Mouse (Mus musculus) spleen, adult 2 months (tissue): Measurements from ENCODE around the gene Rps6kb1. TPM values are rescaled to one million over a fixed set of nuclear protein-coding genes. Genes with fewer than 3 reads are reported as not detected.
A peak's percentile ranks its signal among the peaks of the same experiment; 100 is the strongest.
"Not testable (repeated sequence)": the region's sequence is repeated elsewhere in the genome, so short reads cannot be mapped to it uniquely, and the experiment has no call there.

Source experiments
- DNase-seq, 2 experiments: peaks; one replicate each; pipeline versions ENCODE4 v3.0.0 to v3.0.0-alpha.2; 2012 to 2021; ENCODE audit warnings: low spot score in 2 of 2, low read depth in 1 of 2
- H3K27ac ChIP-seq: fragments of 200-500 bp; 2 replicates; pipeline ENCODE4 v1.5.1; 2012; ENCODE audit warnings: low read length, inconsistent platforms; ENCODE audit not compliant: insufficient read depth
- H3K27me3 ChIP-seq: fragments of 200-500 bp; 2 replicates; pipeline ENCODE4 v1.6.1; 2012; ENCODE audit warnings: mild to moderate bottlenecking, moderate library complexity, low read length, inconsistent platforms; ENCODE audit not compliant: control insufficient read depth, insufficient read depth
- H3K36me3 ChIP-seq: fragments of 200-500 bp; 2 replicates; pipeline ENCODE4 v1.6.1; 2012; ENCODE audit warnings: mild to moderate bottlenecking, low read length, inconsistent platforms; ENCODE audit not compliant: control insufficient read depth, insufficient read depth
- H3K4me1 ChIP-seq: fragments of 200-500 bp; 2 replicates; pipeline ENCODE4 v1.6.1; 2011; ENCODE audit warnings: inconsistent platforms; ENCODE audit not compliant: control insufficient read depth, insufficient read depth, insufficient read length
- H3K4me3 ChIP-seq: fragments of 200-500 bp; 2 replicates; pipeline ENCODE4 v1.5.1; 2011; ENCODE audit warnings: mild to moderate bottlenecking, inconsistent platforms; ENCODE audit not compliant: insufficient read depth, insufficient read length; ENCODE audit errors: extremely low read depth
- CTCF ChIP-seq: fragments of 200-500 bp; IDR thresholded peaks from 2 replicates; pipeline ENCODE4 v1.5.1; 2011; ENCODE audit warnings: mild to moderate bottlenecking, inconsistent platforms; ENCODE audit not compliant: insufficient read depth, insufficient read length, insufficient replicate concordance; ENCODE audit errors: extremely low read depth
- POLR2A ChIP-seq: fragments of 200-500 bp; IDR thresholded peaks from 2 replicates; pipeline ENCODE4 v1.6.1; 2011; ENCODE audit warnings: low read depth, low read length, inconsistent platforms
- WGBS: fragments of 180-500 bp; shearing (Covaris S2); methylation state at CpG from one replicate; pipeline ENCODE4 v1.1.7; 2018; 5-methylcytosine and 5-hydroxymethylcytosine counted together
- polyA plus RNA-seq: library from polyadenylated mRNA; depleted of rRNA; stranded (reverse); fragments of >200 nt; gene quantifications from 2 replicates; pipeline ENCODE4 v1.2.3, GENCODE M21; 2012

The Rps6kb1 gene
- polyA plus RNA-seq, 1 experiment, result 5.9 TPM

DNA sequence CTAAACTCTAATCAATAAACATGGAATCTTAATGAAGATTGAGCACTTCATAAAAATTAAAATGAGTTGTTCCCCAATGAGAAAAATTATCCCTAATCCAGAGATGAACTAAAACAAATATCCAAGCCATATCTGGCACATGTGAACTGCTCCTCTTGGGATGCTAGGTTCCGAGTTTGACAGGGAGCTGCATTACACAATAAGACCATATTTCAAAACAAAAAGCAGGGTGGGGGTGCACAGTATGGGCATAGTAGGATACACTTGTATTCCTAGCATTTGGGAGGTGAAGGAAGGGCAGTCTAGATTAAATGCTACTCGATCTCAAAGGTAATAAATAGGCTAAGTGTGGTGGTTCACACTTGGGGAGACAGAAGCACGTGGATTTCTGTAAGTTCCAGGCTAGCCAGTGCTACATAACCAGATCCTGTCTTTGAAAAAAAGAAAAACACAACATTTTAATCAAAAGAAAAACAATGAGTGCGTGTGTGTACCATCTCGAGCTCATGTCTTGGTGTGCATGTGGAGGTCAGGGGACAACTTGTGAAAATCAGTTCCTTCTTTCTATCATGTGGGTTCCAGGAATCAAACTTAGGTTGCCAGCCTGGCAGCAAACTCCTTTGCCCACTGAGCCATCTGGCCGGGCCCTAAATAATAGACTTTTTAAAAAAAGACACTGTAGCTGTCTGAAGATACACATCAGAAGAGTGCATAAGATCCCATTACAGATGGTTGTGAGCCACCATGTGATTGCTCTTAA, 4.7 kb downstream of the Rps6kb1 start:
- Histone ChIP-seq H3K27ac (no peak overlapping the region), H3K36me3 (no peaks in the 10 kb centered on the region; the same call in 1 of the 2 replicates), H3K4me3 (no peak overlapping the region), H3K27me3 (no peaks in the 10 kb centered on the region), H3K4me1 (peaks cover 3% of the 10 kb centered on the region)
- no peak for DNase-seq
- WGBS, result 82% methylated on average over 6 of the region's 6 CpGs
- TF ChIP-seq CTCF (no peak), POLR2A (no peak)

- Histone ChIP-seq H3K4me1 (peaks cover 3% of the 10 kb centered on the region), H3K4me3 (no peak overlapping the region), H3K36me3 (peaks cover under 1% of the 10 kb centered on the region; the same call in 1 of the 2 replicates), H3K27ac (no peak overlapping the region), H3K27me3 (no peaks in the 10 kb centered on the region)
- 60% methylated on average over 4 of the region's 4 CpGs for WGBS
- TF ChIP-seq POLR2A (no peak), CTCF (no peak)
- no peak for DNase-seq
These were observed 5.8 kb downstream of the Rps6kb1 start for GRCm38 (mm10) chr11:86538786-86539185.

DNA sequence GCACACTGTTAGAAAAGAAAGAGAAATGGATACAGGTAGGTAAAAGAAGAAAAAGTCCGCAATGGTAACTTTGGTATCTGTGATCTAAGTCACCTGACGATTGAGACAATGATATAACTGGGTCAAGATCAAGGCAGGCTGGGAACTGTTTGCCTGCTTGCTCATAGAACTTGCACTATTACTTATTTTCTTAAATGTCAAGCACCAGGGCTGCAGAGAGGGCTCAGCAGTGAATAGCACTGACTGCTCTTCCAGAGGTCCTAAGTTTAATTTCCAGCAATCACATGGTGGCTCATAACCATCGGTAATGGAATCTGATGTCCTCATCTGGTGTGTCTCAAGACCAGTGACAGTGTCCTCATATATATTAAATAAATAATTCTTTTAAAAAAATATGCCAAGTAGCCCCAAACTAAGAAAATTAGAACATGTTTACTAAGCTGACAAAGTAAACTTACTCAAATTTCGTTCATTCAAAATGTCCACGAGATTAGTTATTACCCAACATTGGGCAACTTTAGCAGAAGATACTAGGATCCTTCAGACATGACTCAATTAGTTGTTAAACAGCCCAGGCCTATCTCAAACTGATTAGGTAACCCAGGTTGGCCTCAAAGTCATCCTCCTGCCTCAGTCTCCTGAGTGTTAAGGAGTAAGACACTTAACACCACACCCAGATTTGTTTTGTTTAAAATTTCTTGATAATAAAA, 10.2 kb downstream of the Rps6kb1 start:
- Histone ChIP-seq H3K4me3 (no peak overlapping the region), H3K36me3 (peaks cover 12% of the 10 kb centered on the region), H3K4me1 (peaks cover 3% of the 10 kb centered on the region; the same call in 1 of the 2 replicates), H3K27me3 (no peaks in the 10 kb centered on the region), H3K27ac (no peak overlapping the region)
- DNase-seq, result no peak
- 90% methylated on average over 5 of the region's 5 CpGs for WGBS
- TF ChIP-seq POLR2A (no peak), CTCF (no peak)

GRCm38 (mm10) chr11:86533302-86533701, 11.3 kb downstream of the Rps6kb1 start:
- DNase-seq, H3K4me3 ChIP-seq, H3K27me3 ChIP-seq, H3K4me1 ChIP-seq, H3K27ac ChIP-seq: not testable (repeated sequence)
- peaks cover 12% of the 10 kb centered on the region for H3K36me3 ChIP-seq
- WGBS, result 85% methylated on average over 6 of the region's 6 CpGs

- Histone ChIP-seq H3K4me1 (no peaks in the 10 kb centered on the region), H3K27me3 (no peaks in the 10 kb centered on the region), H3K36me3 (peaks cover 13% of the 10 kb centered on the region), H3K27ac (no peak overlapping the region), H3K4me3 (no peak overlapping the region)
- peak in 1 of 2 experiments; percentile 21 for DNase-seq
- 0 out of 2 replicates have a peak, but pooled peaks have one; percentile 14 for TF ChIP-seq CTCF
- TF ChIP-seq POLR2A, result no peak
- WGBS, result 84% methylated on average over 1 of the region's 1 CpGs
These were observed 11.8 kb downstream of the Rps6kb1 start for GRCm38 (mm10) chr11:86532834-86533233.

DNA sequence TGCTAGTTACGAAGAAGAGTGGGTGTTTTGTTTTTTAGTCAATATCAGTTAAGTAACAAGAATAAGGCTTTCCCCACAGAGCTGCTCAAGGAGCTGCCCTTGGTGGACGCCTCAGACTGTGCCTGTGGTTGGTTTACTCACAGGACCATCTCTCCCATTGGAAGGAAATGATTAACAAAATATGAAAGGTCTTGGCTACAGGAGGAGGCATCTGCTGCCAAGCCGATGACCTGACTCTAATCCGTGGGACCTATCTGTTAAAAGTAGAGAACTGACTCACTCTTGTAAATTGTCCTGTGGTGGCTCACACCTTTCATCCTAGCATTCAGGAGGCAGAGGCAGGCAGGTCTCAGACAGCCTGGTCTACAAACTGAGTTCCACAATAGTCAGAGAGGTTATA, 17.1 kb downstream of the Rps6kb1 start:
- 92% methylated on average over 4 of the region's 4 CpGs for WGBS
- no peaks in the 10 kb centered on the region for H3K27me3 ChIP-seq
- H3K36me3 ChIP-seq, result peaks cover 18% of the 10 kb centered on the region
- DNase-seq, result no peak
- no peak overlapping the region for H3K27ac ChIP-seq
- TF ChIP-seq POLR2A (no peak), CTCF (no peak)
- H3K4me1 ChIP-seq, result no peaks in the 10 kb centered on the region
- no peak overlapping the region for H3K4me3 ChIP-seq

- Histone ChIP-seq H3K4me3 (no peak overlapping the region), H3K27ac (no peak overlapping the region), H3K4me1 (no peaks in the 10 kb centered on the region), H3K27me3 (no peaks in the 10 kb centered on the region), H3K36me3 (peaks cover 27% of the 10 kb centered on the region)
- no peak for DNase-seq
- TF ChIP-seq CTCF (no peak), POLR2A (no peak)
- WGBS, result 78% methylated on average over 7 of the region's 7 CpGs
These were observed 24.9 kb downstream of the Rps6kb1 start for GRCm38 (mm10) chr11:86519751-86520150.
